Mouse (Mus musculus) midbrain, embryonic 14.5 days (tissue): ENCODE measurements at regions not wholly inside any gene's neighbourhood (a gene's known extent, or its start where the extent isn't known, plus 50 kb on each side); places are given as distances from the start of the nearest gene placed in this dataset.

Source experiments
- ATAC-seq: fragments of 200-750 bp; cut with Nextera tagmentation; 2 replicates; pipeline ENCODE4 v1.8.0; 2017; ENCODE audit warnings: moderate number of reproducible peaks, moderate library complexity; ENCODE audit not compliant: low FRiP score, low TSS enrichment
- DNase-seq: peaks from one replicate; pipeline ENCODE4 v3.0.0-alpha.2; 2015
- H3K27ac ChIP-seq: fragments of 300-500 bp; sonication (generic); replicated peaks from 2 replicates; pipeline ENCODE4 v1.5.1; 2014; ENCODE audit warnings: mild to moderate bottlenecking, low read depth, low read length, moderate library complexity
- H3K27me3 ChIP-seq: fragments of 300-500 bp; sonication (generic); 2 replicates; pipeline ENCODE4 v1.6.1; 2014; ENCODE audit warnings: low read length, control low read depth, mixed read lengths; ENCODE audit not compliant: control insufficient read depth, insufficient read depth
- H3K36me3 ChIP-seq: fragments of 300-500 bp; sonication (generic); 2 replicates; pipeline ENCODE4 v1.6.1; 2014; ENCODE audit warnings: low read length, control low read depth; ENCODE audit not compliant: control insufficient read depth, insufficient read depth
- H3K4me1 ChIP-seq: fragments of 300-500 bp; sonication (generic); 2 replicates; pipeline ENCODE4 v1.6.1; 2014; ENCODE audit warnings: mild to moderate bottlenecking, antibody characterized with exemption, low read length, control low read depth; ENCODE audit not compliant: control insufficient read depth, insufficient read depth
- H3K4me2 ChIP-seq: fragments of 300-500 bp; sonication (generic); 2 replicates; pipeline ENCODE4 v1.6.1; 2014; ENCODE audit warnings: mild to moderate bottlenecking, low read length, moderate library complexity
- H3K4me3 ChIP-seq: fragments of 300-500 bp; sonication (generic); replicated peaks from 2 replicates; pipeline ENCODE4 v1.5.1; 2014; ENCODE audit warnings: low read depth, low read length
- H3K9ac ChIP-seq: fragments of 300-500 bp; sonication (generic); replicated peaks from 2 replicates; pipeline ENCODE4 v1.6.1; 2014; ENCODE audit warnings: mild to moderate bottlenecking, low read length, moderate library complexity
- H3K9me3 ChIP-seq: fragments of 300-500 bp; sonication (generic); 2 replicates; pipeline ENCODE4 v1.6.1; 2016; ENCODE audit warnings: low read length, control low read depth, mixed read lengths; ENCODE audit not compliant: control insufficient read depth
- WGBS: fragments of 180-500 bp; shearing (Covaris S2); extraction: QIAGEN DNeasy Blood & Tissue Kit; methylation state at CpG from one replicate; pipeline ENCODE4 v1.1.7; 2014; 5-methylcytosine and 5-hydroxymethylcytosine counted together

GRCm38 (mm10) chr9:100194604-100195444 lies 291.8 kb downstream of the Il20rb start:
- 39% methylated on average over 11 of the region's 11 CpGs for WGBS
- H3K27ac ChIP-seq, result peak overlapping the region; percentile 61

GRCm38 (mm10) chr9:100194158-100194557 lies 292.4 kb downstream of the Il20rb start:
- ATAC-seq (no peak), DNase-seq (peak; percentile 20)
- no peak overlapping the region for H3K27ac ChIP-seq
- no peak overlapping the region for H3K4me3 ChIP-seq
- H3K9me3 ChIP-seq, result no peaks in the 10 kb centered on the region
- 0 out of 2 replicates have a peak, but pooled peaks cover 10% of the 10 kb centered on the region for H3K4me1 ChIP-seq
- no peak overlapping the region for H3K9ac ChIP-seq
- no peaks in the 10 kb centered on the region for H3K27me3 ChIP-seq
- 61% methylated on average over 5 of the region's 5 CpGs for WGBS
- H3K4me2 ChIP-seq, result no peak overlapping the region; the same call in 1 of the 2 replicates
- no peaks in the 10 kb centered on the region for H3K36me3 ChIP-seq

More at GRCm38 (mm10) chr9:100194604-100195444, 291.8 kb downstream of the Il20rb start:
- Histone ChIP-seq H3K9ac (no peak overlapping the region), H3K36me3 (no peaks in the 10 kb centered on the region), H3K27me3 (no peaks in the 10 kb centered on the region), H3K9me3 (no peaks in the 10 kb centered on the region), H3K4me1 (0 out of 2 replicates have a peak, but pooled peaks cover 10% of the 10 kb centered on the region), H3K4me3 (no peak overlapping the region), H3K4me2 (peak overlapping the region; percentile 7; the same call in 1 of the 2 replicates)
- ATAC-seq (no peak), DNase-seq (peak; percentile 68)

DNA sequence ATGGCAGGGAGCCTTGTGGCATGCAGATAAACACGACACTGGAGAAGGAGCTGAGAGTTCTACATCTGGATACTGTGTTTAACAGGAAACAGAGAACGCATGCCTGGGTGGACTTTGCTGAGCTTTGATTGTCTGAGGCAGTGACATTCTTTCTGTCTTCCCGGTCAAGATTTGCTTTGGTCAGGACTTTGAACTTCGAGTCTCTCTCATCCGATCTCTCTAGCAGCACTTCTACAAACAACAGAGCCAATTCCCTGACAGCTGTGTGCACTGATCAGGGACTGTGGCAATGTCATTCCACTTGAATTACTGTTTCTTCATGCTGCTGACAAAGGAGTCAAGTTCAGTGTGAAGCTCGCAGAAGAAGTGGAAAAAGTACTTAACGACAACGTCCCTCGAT lies 302.5 kb downstream of the Il20rb start:
- 67% methylated on average over 9 of the region's 9 CpGs for WGBS
- H3K4me1 ChIP-seq, result no peaks in the 10 kb centered on the region
- H3K27ac ChIP-seq, result no peak overlapping the region
- peaks cover 3% of the 10 kb centered on the region; the same call in 1 of the 2 replicates for H3K9me3 ChIP-seq
- H3K36me3 ChIP-seq, result no peaks in the 10 kb centered on the region
- H3K9ac ChIP-seq, result no peak overlapping the region
- DNase-seq (no peak), ATAC-seq (no peak)
- no peak overlapping the region for H3K4me2 ChIP-seq
- no peak overlapping the region for H3K4me3 ChIP-seq
- H3K27me3 ChIP-seq, result no peaks in the 10 kb centered on the region

DNA sequence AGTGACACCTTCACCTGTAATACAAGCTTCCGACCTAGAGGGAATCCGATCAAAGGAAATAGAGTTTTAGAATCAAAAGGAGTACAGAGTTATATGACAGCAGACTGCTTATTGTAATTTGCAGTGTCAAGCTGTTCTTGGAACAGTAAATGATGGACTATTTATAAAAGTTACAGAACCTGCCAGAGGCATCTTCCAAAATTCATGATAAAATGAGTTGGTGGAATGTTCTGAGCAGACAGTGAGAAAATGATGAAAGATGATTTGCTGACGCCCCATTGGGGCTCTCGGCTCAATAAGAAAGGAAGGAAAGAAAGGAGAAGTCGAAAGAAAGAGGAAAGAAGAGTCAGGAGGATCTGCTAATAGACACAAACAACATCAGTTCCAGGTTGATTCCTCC lies 300.3 kb upstream of the Sox14 start:
- no peaks in the 10 kb centered on the region for H3K9me3 ChIP-seq
- ATAC-seq, result no peak
- no peaks in the 10 kb centered on the region for H3K27me3 ChIP-seq
- no peak overlapping the region for H3K9ac ChIP-seq
- H3K4me3 ChIP-seq, result no peak overlapping the region
- H3K27ac ChIP-seq, result no peak overlapping the region
- no peak overlapping the region for H3K4me2 ChIP-seq
- no peak for DNase-seq
- WGBS, result 90% methylated on average over 5 of the region's 5 CpGs
- no peaks in the 10 kb centered on the region for H3K4me1 ChIP-seq
- H3K36me3 ChIP-seq, result no peaks in the 10 kb centered on the region

DNA sequence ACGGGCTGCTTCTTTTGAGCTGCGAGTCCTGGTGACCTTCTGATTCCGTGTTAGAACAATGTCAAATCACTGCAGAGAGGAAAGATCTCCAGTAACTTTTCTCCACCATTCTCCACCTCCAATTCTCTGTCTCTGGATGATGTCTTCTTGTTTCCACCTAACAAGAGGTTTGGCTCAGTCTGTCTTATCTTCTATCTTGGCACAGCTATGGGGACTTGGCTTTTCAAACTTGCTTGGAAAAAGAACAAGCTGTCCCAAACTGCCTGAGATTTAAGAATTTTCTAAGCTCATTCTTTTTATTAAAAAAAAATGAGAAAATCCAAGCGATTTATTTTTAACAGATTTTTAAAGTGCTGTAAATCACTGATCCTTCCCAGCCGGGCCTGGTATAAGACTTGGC lies 290.3 kb upstream of the Sox14 start:
- 85% methylated on average over 5 of the region's 5 CpGs for WGBS

DNA sequence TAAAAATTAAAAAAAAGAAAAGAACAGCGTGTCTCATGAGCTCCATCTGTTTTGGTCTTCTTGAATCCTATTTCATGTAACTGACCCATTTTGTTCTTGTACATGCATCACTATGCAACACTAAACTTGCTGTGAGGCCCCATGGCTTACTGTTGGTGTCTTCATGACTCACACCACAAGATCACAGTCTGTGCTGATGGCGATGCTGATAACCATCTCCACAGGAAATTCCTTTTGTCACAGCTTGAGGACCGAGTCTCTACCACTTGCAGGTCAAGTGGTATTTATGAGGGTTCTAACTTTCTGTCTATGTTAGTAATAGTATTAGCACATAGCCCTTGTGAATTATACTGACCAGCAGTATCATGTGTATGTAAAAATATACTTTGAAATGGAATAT lies 286.0 kb upstream of the Sox14 start:
- WGBS, result 94% methylated on average over 3 of the region's 3 CpGs

More for the DNA sequence above, 290.3 kb upstream of the Sox14 start:
- DNase-seq (no peak), ATAC-seq (no peak)
- H3K4me1 ChIP-seq, result no peaks in the 10 kb centered on the region
- no peak overlapping the region for H3K4me3 ChIP-seq
- H3K9ac ChIP-seq, result no peak overlapping the region
- H3K4me2 ChIP-seq, result no peak overlapping the region
- no peaks in the 10 kb centered on the region for H3K9me3 ChIP-seq
- H3K27me3 ChIP-seq, result no peaks in the 10 kb centered on the region
- H3K27ac ChIP-seq, result no peak overlapping the region
- no peaks in the 10 kb centered on the region for H3K36me3 ChIP-seq

More for the DNA sequence above, 286.0 kb upstream of the Sox14 start:
- Histone ChIP-seq H3K9me3 (no peaks in the 10 kb centered on the region), H3K36me3 (no peaks in the 10 kb centered on the region), H3K27me3 (no peaks in the 10 kb centered on the region), H3K4me1 (no peaks in the 10 kb centered on the region), H3K4me3 (no peak overlapping the region), H3K9ac (no peak overlapping the region), H3K27ac (no peak overlapping the region), H3K4me2 (no peak overlapping the region)
- ATAC-seq (no peak), DNase-seq (no peak)
